Mouse (Mus musculus) adrenal gland, adult (tissue): ENCODE measurements around the gene Map3k4.
A peak's percentile ranks its signal among the peaks of the same experiment; 100 is the strongest.

Experiments
- DNase-seq, 2 experiments: peaks; one replicate each; pipeline ENCODE4 v3.0.0; 2022 to 2023; ENCODE audit warnings: low spot score in 1 of 2; ENCODE audit not compliant: inconsistent age in 2 of 2

Map3k4 gene

GRCm38 (mm10) chr17:12187782-12188181, 130.8 kb downstream of the Map3k4 start:
- peak; percentile 75 to 92 for DNase-seq

- no peak for DNase-seq
These were observed 132.3 kb downstream of the Map3k4 start for GRCm38 (mm10) chr17:12186341-12186740.

GRCm38 (mm10) chr17:12185855-12186254, 132.7 kb downstream of the Map3k4 start:
- peak; percentile 56 to 71 for DNase-seq

- DNase-seq, result no peak
These were observed 134.3 kb downstream of the Map3k4 start for GRCm38 (mm10) chr17:12184283-12184682.

- no peak for DNase-seq
These were observed 135.7 kb downstream of the Map3k4 start for GRCm38 (mm10) chr17:12182702-12183485.

- no peak for DNase-seq
These were observed 138.8 kb downstream of the Map3k4 start for GRCm38 (mm10) chr17:12179766-12180165.

- no peak for DNase-seq
These were observed 139.3 kb downstream of the Map3k4 start for GRCm38 (mm10) chr17:12179339-12179738.
